Mouse (Mus musculus): ENCODE results near the gene Btg2. TPM values are rescaled to one million over a fixed set of nuclear protein-coding genes. Genes with fewer than 3 reads are reported as not detected.
A peak's percentile ranks its signal among the peaks of the same experiment; 100 is the strongest.

Btg2 gene
- total and polyA plus RNA-seq, 3 experiments: 7.2 to 19.7 (median 11.6) TPM

DNA sequence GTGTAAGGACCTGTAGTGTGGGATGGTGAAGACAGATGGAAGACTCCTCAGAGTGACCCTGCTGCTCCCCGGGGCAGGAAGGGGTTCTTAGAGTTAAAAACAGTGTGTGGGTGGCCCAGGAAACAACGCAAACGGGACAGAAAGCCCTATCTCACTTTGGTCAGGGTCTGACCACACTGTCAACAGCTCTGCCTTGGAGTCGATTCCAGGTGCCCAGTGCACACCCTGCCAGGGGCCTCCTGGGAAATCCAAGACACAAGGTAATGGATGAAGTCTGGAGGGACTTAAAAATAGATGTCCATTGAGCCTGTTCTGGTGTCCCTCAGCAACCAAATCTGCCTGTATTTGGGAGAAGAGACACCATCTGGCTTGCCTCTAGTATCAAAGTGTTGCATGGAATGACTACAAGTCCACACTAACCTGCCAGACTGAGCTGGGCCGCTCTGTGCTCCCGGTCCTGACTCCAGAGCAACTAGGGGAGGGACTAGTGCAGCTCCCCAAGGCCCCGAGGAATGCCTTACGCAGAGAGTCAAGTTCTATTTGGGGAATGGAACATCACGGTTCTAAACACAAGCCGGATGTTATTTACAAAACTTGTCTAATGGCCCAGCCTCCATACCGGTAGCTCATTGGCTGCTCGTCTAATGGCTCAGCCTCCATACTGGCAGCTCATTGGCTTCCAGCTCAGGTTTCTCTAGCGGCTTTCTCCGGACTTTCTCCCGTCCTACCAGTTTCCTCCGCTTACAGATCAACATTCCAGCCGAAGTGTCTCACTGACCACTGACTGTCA is 20.0 kb upstream of the Btg2 start (continued):
- TF ChIP-seq ZMIZ1 (IDR thresholded peaks at IDR 0.05; ENCODE audit: low read depth, low read length) (no peak), CTCF (conservative IDR thresholded peaks at IDR 0.05 in 1 of 2, IDR thresholded peaks at IDR 0.05 in 1 of 2; ENCODE audit: low read depth in 2 of 2, low read length in 2 of 2) (no peak), RCOR1 (conservative IDR thresholded peaks at IDR 0.05; ENCODE audit: low read depth, low read length) (no peak), SMC3 (IDR thresholded peaks at IDR 0.05; ENCODE audit: low read depth, low read length) (no peak), CHD1 (IDR thresholded peaks at IDR 0.05; ENCODE audit: low read depth, low read length) (no peak), IRF4 (IDR thresholded peaks at IDR 0.05; ENCODE audit: low read depth, low read length) (no peak), PAX5 (IDR thresholded peaks at IDR 0.05; ENCODE audit: low read length) (no peak), JUND (conservative IDR thresholded peaks at IDR 0.05; ENCODE audit: low read depth, low read length) (no peak), POLR2AphosphoS2 (IDR thresholded peaks at IDR 0.05; ENCODE audit: low read depth, low read length) (no peak), MYC (IDR thresholded peaks at IDR 0.05; ENCODE audit: low read depth, low read length) (no peak), MAZ (IDR thresholded peaks at IDR 0.05; ENCODE audit: low read depth, low read length) (no peak), BHLHE40 (IDR thresholded peaks at IDR 0.05; ENCODE audit: low read depth, low read length) (peak; percentile 66), MAFK (IDR thresholded peaks at IDR 0.05; ENCODE audit: insufficient replicate concordance, low read length) (no peak), RAD21 (IDR thresholded peaks at IDR 0.05; ENCODE audit: low read depth, low read length) (no peak), ELF1 (IDR thresholded peaks at IDR 0.05; ENCODE audit: low read depth, low read length) (peak; percentile 63; the same call in 1 of the 2 replicates), USF1 (IDR thresholded peaks at IDR 0.05; ENCODE audit: low read depth, low read length) (no peak), JUN (IDR thresholded peaks at IDR 0.05; ENCODE audit: insufficient read depth, low read depth, low read length) (no peak)

DNA sequence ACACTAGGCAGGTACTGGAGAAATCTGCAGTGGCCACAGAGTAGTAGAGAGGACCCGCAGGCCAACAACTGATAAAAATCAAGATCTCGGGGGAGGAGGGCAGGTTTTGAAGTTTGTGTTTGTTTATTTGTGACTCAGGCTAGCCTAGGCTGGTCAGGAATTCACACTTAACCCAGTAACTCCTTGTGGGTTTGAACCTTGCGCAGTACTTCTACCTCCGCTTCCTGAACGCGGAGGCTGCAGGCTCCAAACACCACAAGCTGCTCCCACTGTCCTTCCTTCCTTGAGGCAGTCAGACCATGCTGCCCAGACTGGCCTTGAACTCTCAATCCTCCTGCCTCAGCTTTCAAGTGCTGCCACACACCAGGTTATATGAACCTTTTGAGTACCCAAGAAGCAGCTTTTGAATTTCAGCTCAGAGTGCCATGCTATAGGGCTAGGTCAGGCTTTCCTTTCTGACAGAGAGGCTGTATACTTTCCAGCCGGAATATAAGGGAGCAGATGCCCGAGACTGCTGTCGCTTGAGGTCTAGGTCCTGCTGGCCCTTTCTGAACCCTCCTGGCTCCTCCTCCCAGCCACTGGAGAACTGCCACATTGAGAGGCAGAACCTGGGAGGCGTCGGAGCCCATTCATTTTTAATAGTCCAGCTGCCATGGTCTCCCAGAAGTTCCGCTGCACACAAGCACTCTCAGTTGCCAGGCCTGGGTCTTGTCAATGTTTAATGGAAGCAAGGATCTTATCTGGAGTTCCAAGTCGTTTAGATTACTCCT is 19.2 kb upstream of the Btg2 start:
- H3K36me3 ChIP-seq (replicated peaks in 1 of 2; ENCODE audit: control insufficient read depth in 1 of 2, insufficient read depth in 1 of 2, low read length in 1 of 2): no peaks in the 10 kb centered on the region
- no peak for DNase-seq (ENCODE audit: extremely low read depth)
- H3K4me2 ChIP-seq (ENCODE audit: insufficient read depth, low read depth, poor library complexity, severe bottlenecking): no peak overlapping the region
- no peaks in the 10 kb centered on the region for H3K79me2 ChIP-seq (replicated peaks; ENCODE audit: control insufficient read depth, extremely low read depth, insufficient read depth, poor library complexity, severe bottlenecking)
- no peak overlapping the region for H3K9ac ChIP-seq (ENCODE audit: insufficient read depth, low read depth)
- H3K27me3 ChIP-seq (replicated peaks): peaks cover 60% of the 10 kb centered on the region
- peak overlapping the region in 1 of 3 experiments; percentile 59 for H3K4me3 ChIP-seq (replicated peaks in 1 of 3; ENCODE audit: low read depth in 2 of 3, low read length in 2 of 3, poor library complexity in 1 of 3)
- H3K4me1 ChIP-seq (ENCODE audit: control insufficient read depth in 1 of 2, insufficient read depth in 2 of 2): peaks cover 16 to 41% of the 10 kb centered on the region in 2 experiments
- dilution Hi-C loops (cut with MboI; ENCODE audit: extremely low pct_ligation_motif_present, extremely low pct_unique_long_range_greater_than_20kb, low sequenced_read_pairs) (no loop called here), in situ Hi-C loops (cut with MboI; ENCODE audit: low pct_ligation_motif_present, low pct_unique_long_range_greater_than_20kb, low sequenced_read_pairs) (no loop called here)
- TF ChIP-seq EP300 (IDR thresholded peaks at IDR 0.05; ENCODE audit: low read length): no peak
- no peak for TF ChIP-seq JUN (IDR thresholded peaks at IDR 0.05; ENCODE audit: insufficient read depth, low read depth, low read length)
- no peak for TF ChIP-seq RAD21 (IDR thresholded peaks at IDR 0.05; ENCODE audit: low read depth, low read length)
- TF ChIP-seq MAZ (IDR thresholded peaks at IDR 0.05; ENCODE audit: low read depth, low read length): no peak
- no peak for TF ChIP-seq CTCF (conservative IDR thresholded peaks at IDR 0.05 in 1 of 2, IDR thresholded peaks at IDR 0.05 in 1 of 2; ENCODE audit: low read depth in 2 of 2, low read length in 2 of 2)
- no peak for TF ChIP-seq JUND (conservative IDR thresholded peaks at IDR 0.05; ENCODE audit: low read depth, low read length)
- no peak for TF ChIP-seq ZC3H11A (IDR thresholded peaks at IDR 0.05; ENCODE audit: low read depth, low read length)
- TF ChIP-seq TBP (conservative IDR thresholded peaks at IDR 0.05; ENCODE audit: low read depth, low read length): no peak
- TF ChIP-seq SMC3 (IDR thresholded peaks at IDR 0.05; ENCODE audit: low read depth, low read length): no peak
- no peak for TF ChIP-seq MAX (IDR thresholded peaks at IDR 0.05; ENCODE audit: low read length)
- no peak for TF ChIP-seq TCF12 (IDR thresholded peaks at IDR 0.05; ENCODE audit: low read depth, low read length)
- no peak for TF ChIP-seq HCFC1 (IDR thresholded peaks at IDR 0.05; ENCODE audit: low read depth, low read length)
- TF ChIP-seq USF1 (IDR thresholded peaks at IDR 0.05; ENCODE audit: low read depth, low read length): no peak
- TF ChIP-seq GABPA (IDR thresholded peaks at IDR 0.05; ENCODE audit: insufficient replicate concordance, low read depth, low read length): no peak
- no peak for TF ChIP-seq NRF1 (IDR thresholded peaks at IDR 0.05; ENCODE audit: low read depth, low read length)
- no peak overlapping the region for H3K27ac ChIP-seq (ENCODE audit: insufficient read depth, low read depth)
- H3K9me3 ChIP-seq (replicated peaks; ENCODE audit: low read length): no peaks in the 10 kb centered on the region

Measured in CH12.LX (cell line).